Mouse (Mus musculus): ENCODE measurements around the gene Strada. TPM values are rescaled to one million over a fixed set of nuclear protein-coding genes. Genes with fewer than 3 reads are reported as not detected.
"Not testable (repeated sequence)": the region's sequence is repeated elsewhere in the genome, so short reads cannot be mapped to it uniquely, and the experiment has no call there.

Gene Strada
- total RNA-seq, 2 experiments from 2014 or later: 9.8 to 10.2 TPM

DNA sequence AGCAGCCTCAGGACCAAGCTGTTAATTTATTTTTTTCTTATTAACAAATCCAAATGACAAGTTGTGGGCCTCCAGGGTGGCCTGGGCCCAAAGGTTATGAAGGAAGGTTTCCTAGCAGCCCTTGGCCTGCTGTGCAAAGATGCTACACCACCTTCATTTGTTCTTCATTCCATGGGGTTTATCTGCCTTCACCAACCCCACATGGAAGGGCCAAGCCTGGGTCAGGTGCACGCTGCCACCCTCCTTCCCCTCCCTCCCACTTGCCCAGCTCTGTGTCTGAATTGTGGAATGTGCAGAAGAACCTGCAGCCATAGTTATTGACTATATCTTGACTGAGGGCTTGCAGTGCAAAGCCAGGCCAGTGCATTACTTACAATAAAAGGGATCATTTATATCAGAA, 45.7 kb downstream of the Strada start:
- DNase-seq: no peak

GRCm38 (mm10) chr11:106155761-106156160, 46.2 kb downstream of the Strada start:
- no peak for DNase-seq

DNA sequence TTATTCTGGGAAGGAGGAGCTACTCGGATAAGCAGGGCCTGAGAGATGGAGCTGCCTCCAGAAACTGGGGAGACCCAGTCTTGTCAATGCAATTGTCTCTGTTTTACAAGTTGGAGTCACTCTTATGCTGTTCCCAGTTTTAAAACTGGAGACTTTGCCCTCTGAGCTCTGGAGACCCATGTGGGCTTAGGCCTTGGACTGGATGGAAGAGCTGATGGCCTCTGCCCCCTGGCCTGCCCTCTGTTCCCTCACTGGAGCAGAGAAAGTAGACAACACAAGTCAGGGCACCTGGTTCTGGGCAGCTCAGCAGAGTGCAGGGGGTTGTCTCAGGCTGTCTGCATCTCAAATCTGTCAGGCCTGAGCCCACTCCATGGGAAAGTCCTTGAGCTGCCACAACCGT, 47.2 kb downstream of the Strada start:
- DNase-seq: no peak

DNA sequence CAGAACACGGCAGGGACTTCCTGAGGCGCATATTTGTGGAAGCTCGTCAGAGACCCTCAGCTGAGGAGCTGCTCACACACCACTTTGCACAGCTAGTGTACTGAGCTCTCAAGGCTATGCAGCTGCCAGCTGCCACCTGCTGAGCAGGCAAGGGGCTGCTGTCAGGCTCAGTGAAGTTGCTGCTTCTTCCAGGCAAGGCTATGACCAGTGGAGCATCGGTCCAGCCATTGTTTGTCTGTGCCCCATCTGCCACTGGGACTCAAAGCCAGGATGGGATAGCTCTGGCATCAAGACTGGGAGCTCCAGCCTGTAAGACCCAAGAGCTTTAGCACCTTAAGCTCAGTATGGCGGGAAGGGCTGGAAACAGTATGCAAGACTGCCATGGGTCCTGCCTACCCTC, 47.9 kb downstream of the Strada start:
- DNase-seq: no peak

DNA sequence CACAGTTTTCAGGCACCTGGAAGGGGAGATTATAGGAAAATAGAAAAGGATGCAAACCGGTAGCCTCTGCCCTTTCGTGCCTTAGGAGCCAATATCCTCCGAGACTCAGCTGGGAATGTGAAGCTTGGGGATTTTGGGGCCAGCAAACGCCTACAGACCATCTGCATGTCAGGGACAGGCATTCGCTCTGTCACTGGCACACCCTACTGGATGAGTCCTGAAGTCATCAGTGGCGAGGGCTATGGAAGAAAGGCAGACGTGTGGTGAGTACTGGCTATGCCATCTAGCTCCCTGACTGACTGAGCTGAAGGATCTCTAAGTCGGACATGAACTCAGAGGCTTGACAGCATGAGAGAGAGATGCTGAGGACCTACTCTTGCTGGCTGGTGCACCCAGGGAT, 49.8 kb downstream of the Strada start:
- DNase-seq: no peak

DNA sequence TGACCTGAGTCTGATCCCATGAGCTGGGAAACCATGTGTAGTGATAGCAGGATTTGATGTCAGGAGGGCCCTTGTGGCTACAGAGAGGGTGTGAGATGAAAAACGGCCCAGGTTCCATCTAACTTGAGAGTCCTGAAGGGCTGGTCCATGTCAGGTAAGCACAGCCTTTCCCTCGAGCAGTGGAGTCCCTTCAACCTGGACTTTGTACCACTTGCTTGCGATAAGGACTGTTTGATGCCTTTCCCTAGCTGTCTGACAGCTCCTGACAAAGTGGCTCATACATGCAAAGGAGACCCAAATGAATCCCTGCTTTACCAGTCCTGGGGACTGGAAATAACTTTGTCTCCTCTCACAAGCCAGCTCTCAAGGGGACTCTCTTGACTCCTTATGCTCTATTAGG, 50.7 kb downstream of the Strada start:
- DNase-seq: no peak

DNA sequence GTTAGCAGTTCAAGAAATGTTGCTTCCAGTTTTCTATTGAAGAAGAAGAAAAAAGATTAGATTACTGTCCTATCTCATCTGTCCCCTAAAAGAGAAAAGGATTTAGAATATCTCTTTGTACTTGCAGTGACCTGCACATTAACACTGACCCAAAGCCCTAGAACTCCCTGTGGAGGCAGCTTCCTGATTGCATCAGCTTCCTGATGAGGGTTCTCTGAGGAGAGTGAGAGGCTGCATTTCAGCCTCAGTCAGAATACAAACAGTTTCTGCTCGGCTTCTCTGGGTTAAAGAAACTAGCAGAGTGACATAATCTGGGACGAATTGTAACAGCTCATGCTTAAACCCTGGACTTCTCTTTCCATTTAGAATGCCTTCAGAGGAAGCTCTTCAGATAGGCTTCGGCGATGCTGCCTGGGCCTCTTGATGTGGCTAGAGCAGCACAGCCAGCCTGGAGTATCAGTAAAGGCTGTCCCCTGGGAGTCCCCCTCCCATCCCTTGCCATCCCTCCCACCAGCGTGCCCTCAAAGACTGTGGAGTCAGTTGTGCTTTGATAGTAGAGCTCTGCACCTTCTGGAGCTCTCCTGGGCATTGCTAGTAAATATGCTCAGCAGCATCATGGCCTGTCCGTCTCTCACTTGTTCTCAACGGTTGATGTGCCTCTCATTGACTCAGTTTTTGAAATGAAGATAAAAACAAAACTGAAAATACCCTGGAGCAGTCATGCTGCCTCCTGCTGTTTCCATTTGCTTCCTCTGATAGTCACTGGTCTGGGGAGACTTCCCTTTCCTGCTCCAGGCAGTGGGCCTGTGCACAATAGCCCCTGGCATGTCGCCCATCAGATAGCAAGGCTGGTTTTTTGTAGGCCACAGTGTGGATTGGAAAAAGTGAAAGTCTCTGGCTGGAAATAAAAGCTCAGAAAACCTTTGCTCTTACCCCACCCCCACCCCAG, 67.1 kb downstream of the Strada start:
- DNase-seq: peak; percentile 70

- no peak for DNase-seq
Observed at GRCm38 (mm10) chr11:106132516-106132915, 69.5 kb downstream of the Strada start.

DNA sequence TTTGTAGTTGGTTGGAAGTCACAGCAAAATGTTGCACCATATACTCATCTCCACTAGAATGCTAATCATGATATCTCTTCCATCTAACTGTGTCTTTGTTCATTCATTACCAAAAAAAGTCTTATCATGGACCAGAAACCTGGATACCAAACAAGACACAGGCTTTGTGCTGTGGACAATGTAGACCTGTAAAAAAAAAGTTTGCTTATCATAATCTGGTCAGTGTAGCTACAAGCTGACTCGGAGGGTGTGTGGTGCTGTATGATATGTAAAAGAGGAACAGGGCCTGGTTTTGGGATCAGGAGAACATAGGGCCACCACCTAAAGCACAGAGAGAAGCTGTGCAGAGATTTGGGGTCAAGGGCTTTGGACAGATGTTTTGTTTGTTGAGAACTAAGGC, 72.5 kb downstream of the Strada start:
- DNase-seq: no peak

DNA sequence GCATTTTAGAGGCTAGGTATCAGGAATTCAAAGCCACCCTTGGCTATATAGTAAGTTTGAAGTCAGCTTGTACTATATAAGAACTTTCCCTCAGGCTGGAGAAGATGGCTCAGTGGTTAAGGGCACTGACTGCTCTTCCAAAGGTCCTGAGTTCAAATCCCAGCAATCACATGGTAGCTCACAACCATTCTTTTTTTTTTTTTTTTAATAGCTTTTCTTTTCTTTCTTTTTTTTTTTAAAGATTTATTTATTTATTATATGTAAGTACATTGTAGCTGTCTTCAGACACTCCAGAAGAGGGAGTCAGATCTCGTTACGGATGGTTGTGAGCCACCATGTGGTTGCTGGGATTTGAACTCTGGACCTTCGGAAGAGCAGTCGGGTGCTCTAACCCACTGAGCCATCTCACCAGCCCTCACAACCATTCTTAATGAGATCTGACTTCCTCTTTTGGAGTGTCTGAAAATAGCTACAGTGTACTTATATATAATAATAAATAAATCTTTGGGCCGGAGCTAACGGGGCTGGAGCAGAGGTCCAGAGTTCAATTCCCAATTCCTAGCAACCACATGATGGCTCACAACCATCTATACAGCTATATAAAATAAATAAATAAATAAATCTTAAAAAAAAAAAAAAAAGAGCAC, 75.1 kb downstream of the Strada start:
- not testable (repeated sequence) for DNase-seq

DNA sequence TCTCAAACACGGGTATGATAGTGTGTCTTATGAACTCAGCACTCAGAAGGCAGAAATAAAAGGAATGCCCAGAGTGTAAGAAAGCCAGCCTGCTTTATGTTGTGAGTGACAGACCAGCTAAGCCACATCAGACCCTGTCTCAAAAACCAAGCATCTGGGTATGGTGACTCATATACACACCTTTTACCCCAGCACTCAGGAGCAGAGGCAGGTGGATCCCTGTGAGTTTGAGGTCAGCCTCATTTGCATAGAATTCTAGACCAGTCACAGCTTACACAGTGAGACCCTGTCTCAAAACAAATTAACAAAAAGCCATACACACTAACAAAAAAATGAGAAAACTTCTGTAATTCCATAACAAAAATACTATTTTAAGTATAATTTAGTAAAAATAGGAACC, 76.1 kb downstream of the Strada start:
- no peak for DNase-seq

DNA sequence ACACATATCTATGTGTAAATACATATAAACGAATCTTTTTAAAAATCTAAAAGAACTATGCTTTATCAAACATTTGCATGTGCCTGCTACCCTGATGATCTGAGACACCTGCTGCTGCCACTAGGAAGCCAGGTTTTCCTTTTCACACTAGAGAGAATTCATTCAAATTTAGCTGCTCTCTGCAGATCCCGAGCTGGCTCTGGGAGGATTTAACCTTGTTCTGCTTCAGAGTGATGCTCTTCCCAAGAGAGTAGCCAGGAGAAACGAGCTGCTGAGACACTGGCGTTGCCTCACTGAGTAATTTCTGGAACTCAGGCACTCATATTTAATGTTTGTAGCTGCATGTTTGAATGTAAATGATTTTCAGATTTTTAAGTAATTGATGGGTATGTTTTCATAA, 77.2 kb downstream of the Strada start:
- DNase-seq: no peak

DNA sequence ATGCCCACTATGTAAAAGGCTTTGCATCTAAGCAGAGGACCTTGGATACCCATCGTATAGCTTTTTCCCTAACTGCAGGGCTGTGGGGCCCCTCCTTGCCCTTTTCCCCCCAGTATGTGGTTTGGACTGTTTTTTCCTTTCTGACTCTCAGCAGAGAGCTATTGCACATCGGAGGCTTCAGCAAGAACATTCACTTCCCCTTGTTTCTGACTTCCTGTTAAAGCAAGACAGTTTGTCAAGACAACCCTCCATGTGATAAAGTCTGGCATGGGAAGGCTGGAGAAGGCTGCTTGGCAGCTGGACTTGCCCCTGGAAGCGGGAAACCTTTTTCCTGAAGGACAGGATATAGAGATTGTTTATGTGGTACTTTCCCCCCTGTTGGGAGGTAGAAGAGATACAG, 79.2 kb downstream of the Strada start:
- DNase-seq: peak; percentile 9

- no peak for DNase-seq
Observed at GRCm38 (mm10) chr11:106122221-106122620, 79.7 kb downstream of the Strada start.

Other genes with a start within 250 kb of the Strada start
- 1 to 10 TPM; 4.2 to 6.6 TPM for gene Cyb561, start 248.8 kb downstream of the Strada start, total RNA-seq (2021)
- 10 to 100 TPM; 31.1 to 33.9 TPM for gene Ace, start 234.2 kb downstream of the Strada start, total RNA-seq (2021)
- gene Ace3, start 207.5 kb downstream of the Strada start, total RNA-seq (2021): not detected
- gene Kcnh6, start 194.0 kb downstream of the Strada start, total RNA-seq (2021): not detected
- gene Dcaf7, start 165.3 kb downstream of the Strada start, total RNA-seq (2021): 10 to 100 TPM; 25.9 to 26.1 TPM
- gene Taco1, start 136.1 kb downstream of the Strada start, total RNA-seq (2021): 10 to 100 TPM; 42.1 to 44.3 TPM
- gene Map3k3, start 117.6 kb downstream of the Strada start, total RNA-seq (2021): 10 to 100 TPM; 18.5 to 20.8 TPM
- not detected for gene Gm10840, start 41.3 kb downstream of the Strada start, total RNA-seq (2021)
- gene Limd2, start 41.3 kb downstream of the Strada start, total RNA-seq (2021): 1 to 10 TPM; 1.9 to 3.3 TPM
- 10 to 100 TPM; 58.1 to 69.1 TPM for gene Ccdc47, start 14.2 kb upstream of the Strada start, total RNA-seq (2021)
- gene Ddx42, start 14.8 kb upstream of the Strada start, total RNA-seq (2021): 10 to 100 TPM; 20.2 to 20.7 TPM
- 10 to 100 TPM; 19.4 to 21.9 TPM for gene Ftsj3, start 53.9 kb upstream of the Strada start, total RNA-seq (2021)
- 100 to 1,000 TPM; 126 to 130 TPM for gene Psmc5, start 54.0 kb upstream of the Strada start, total RNA-seq (2021)
- 10 to 100 TPM; 10.3 to 16.6 TPM for gene Smarcd2, start 70.8 kb upstream of the Strada start, total RNA-seq (2021)
- under 1 TPM in 1 of 2 experiments, not detected in 1; 0.08 TPM for gene Tcam1, start 74.5 kb upstream of the Strada start, total RNA-seq (2021)
- not detected for gene Gh, start 99.7 kb upstream of the Strada start, total RNA-seq (2021)
- under 1 TPM; 0.51 to 0.70 TPM for gene Cd79b, start 112.6 kb upstream of the Strada start, total RNA-seq (2021)
- gene Scn4a, start 151.1 kb upstream of the Strada start, total RNA-seq (2021): 100 to 1,000 TPM; 310 to 342 TPM
- 1 to 10 TPM; 7.0 to 8.0 TPM for gene Prr29, start 163.3 kb upstream of the Strada start, total RNA-seq (2021)
- 1 to 10 TPM; 4.3 to 7.2 TPM for gene Icam2, start 185.9 kb upstream of the Strada start, total RNA-seq (2021)

Measured in gastrocnemius, postnatal 25 days (tissue).